Mouse (Mus musculus): ENCODE measurements at regions not wholly inside any gene's neighbourhood (a gene's known extent, or its start where the extent isn't known, plus 50 kb on each side); places are given as distances from the start of the nearest gene placed in this dataset.

GRCm38 (mm10) chr4:100670553-100670952 is 105.9 kb upstream of the Cachd1 start:
- Histone ChIP-seq H3K4me1 (replicated peaks; ENCODE audit: low read depth, low read length) (no peaks in the 10 kb centered on the region), H3K9me3 (ENCODE audit: low read length) (peaks cover 5% of the 10 kb centered on the region; the same call in 1 of the 2 replicates), H3K27me3 (ENCODE audit: insufficient read depth, low read length) (no peaks in the 10 kb centered on the region), H3K36me3 (ENCODE audit: insufficient read depth, low read length) (no peaks in the 10 kb centered on the region), H3K4me3 (replicated peaks; ENCODE audit: low read length) (no peak overlapping the region)
- TF ChIP-seq CTCF (conservative IDR thresholded peaks at IDR 0.05; ENCODE audit: low read length) (no peak), POU5F1 (IDR thresholded peaks at IDR 0.05; ENCODE audit: borderline replicate concordance, low read length) (no peak)

GRCm38 (mm10) chr4:100674916-100675315 is 101.6 kb upstream of the Cachd1 start:
- Histone ChIP-seq H3K27me3 (ENCODE audit: insufficient read depth, low read length) (no peaks in the 10 kb centered on the region), H3K4me1 (replicated peaks; ENCODE audit: low read depth, low read length) (no peaks in the 10 kb centered on the region), H3K36me3 (ENCODE audit: insufficient read depth, low read length) (no peaks in the 10 kb centered on the region), H3K4me3 (replicated peaks; ENCODE audit: low read length) (no peak overlapping the region), H3K9me3 (ENCODE audit: low read length) (no peaks in the 10 kb centered on the region)
- no peak for TF ChIP-seq CTCF (conservative IDR thresholded peaks at IDR 0.05; ENCODE audit: low read length)
- TF ChIP-seq NANOG (IDR thresholded peaks at IDR 0.05; ENCODE audit: borderline replicate concordance, low read length): no peak
- no peak for TF ChIP-seq POU5F1 (IDR thresholded peaks at IDR 0.05; ENCODE audit: borderline replicate concordance, low read length)

GRCm38 (mm10) chr4:100683757-100684156 is 92.7 kb upstream of the Cachd1 start:
- Histone ChIP-seq H3K9me3 (ENCODE audit: low read length) (no peaks in the 10 kb centered on the region), H3K36me3 (ENCODE audit: insufficient read depth, low read length) (no peaks in the 10 kb centered on the region), H3K4me1 (replicated peaks; ENCODE audit: low read depth, low read length) (no peaks in the 10 kb centered on the region), H3K27me3 (ENCODE audit: insufficient read depth, low read length) (no peaks in the 10 kb centered on the region), H3K4me3 (replicated peaks; ENCODE audit: low read length) (no peak overlapping the region)
- no peak for TF ChIP-seq NANOG (IDR thresholded peaks at IDR 0.05; ENCODE audit: borderline replicate concordance, low read length)
- TF ChIP-seq POU5F1 (IDR thresholded peaks at IDR 0.05; ENCODE audit: borderline replicate concordance, low read length): no peak
- no peak for TF ChIP-seq CTCF (conservative IDR thresholded peaks at IDR 0.05; ENCODE audit: low read length)

GRCm38 (mm10) chr4:100700002-100700401 is 76.5 kb upstream of the Cachd1 start:
- TF ChIP-seq NANOG (IDR thresholded peaks at IDR 0.05; ENCODE audit: borderline replicate concordance, low read length): no peak
- no peak for TF ChIP-seq POU5F1 (IDR thresholded peaks at IDR 0.05; ENCODE audit: borderline replicate concordance, low read length)
- TF ChIP-seq CTCF (conservative IDR thresholded peaks at IDR 0.05; ENCODE audit: low read length): no peak
- Histone ChIP-seq H3K27me3 (ENCODE audit: insufficient read depth, low read length) (no peaks in the 10 kb centered on the region), H3K4me3 (replicated peaks; ENCODE audit: low read length) (no peak overlapping the region), H3K36me3 (ENCODE audit: insufficient read depth, low read length) (no peaks in the 10 kb centered on the region), H3K9me3 (ENCODE audit: low read length) (peaks cover 1% of the 10 kb centered on the region; the same call in 1 of the 2 replicates), H3K4me1 (replicated peaks; ENCODE audit: low read depth, low read length) (no peaks in the 10 kb centered on the region)

GRCm38 (mm10) chr4:100700418-100700817 is 76.1 kb upstream of the Cachd1 start:
- Histone ChIP-seq H3K4me3 (replicated peaks; ENCODE audit: low read length) (no peak overlapping the region), H3K27me3 (ENCODE audit: insufficient read depth, low read length) (no peaks in the 10 kb centered on the region), H3K9me3 (ENCODE audit: low read length) (peaks cover 4% of the 10 kb centered on the region; the same call in 1 of the 2 replicates), H3K4me1 (replicated peaks; ENCODE audit: low read depth, low read length) (no peaks in the 10 kb centered on the region), H3K36me3 (ENCODE audit: insufficient read depth, low read length) (no peaks in the 10 kb centered on the region)
- TF ChIP-seq NANOG (IDR thresholded peaks at IDR 0.05; ENCODE audit: borderline replicate concordance, low read length) (no peak), POU5F1 (IDR thresholded peaks at IDR 0.05; ENCODE audit: borderline replicate concordance, low read length) (no peak), CTCF (conservative IDR thresholded peaks at IDR 0.05; ENCODE audit: low read length) (no peak)

GRCm38 (mm10) chr4:100705960-100706359 is 70.5 kb upstream of the Cachd1 start:
- peaks cover 4% of the 10 kb centered on the region; the same call in 1 of the 2 replicates for H3K9me3 ChIP-seq (ENCODE audit: low read length)
- no peaks in the 10 kb centered on the region for H3K27me3 ChIP-seq (ENCODE audit: insufficient read depth, low read length)
- TF ChIP-seq NANOG (IDR thresholded peaks at IDR 0.05; ENCODE audit: borderline replicate concordance, low read length) (no peak), CTCF (conservative IDR thresholded peaks at IDR 0.05; ENCODE audit: low read length) (no peak), POU5F1 (IDR thresholded peaks at IDR 0.05; ENCODE audit: borderline replicate concordance, low read length) (no peak)
- no peak overlapping the region for H3K4me3 ChIP-seq (replicated peaks; ENCODE audit: low read length)
- H3K36me3 ChIP-seq (ENCODE audit: insufficient read depth, low read length): no peaks in the 10 kb centered on the region
- H3K4me1 ChIP-seq (replicated peaks; ENCODE audit: low read depth, low read length): no peaks in the 10 kb centered on the region

GRCm38 (mm10) chr4:100707125-100707524 is 69.3 kb upstream of the Cachd1 start:
- Histone ChIP-seq H3K27me3 (ENCODE audit: insufficient read depth, low read length) (no peaks in the 10 kb centered on the region), H3K4me3 (replicated peaks; ENCODE audit: low read length) (no peak overlapping the region), H3K9me3 (ENCODE audit: low read length) (peaks cover 4% of the 10 kb centered on the region; the same call in 1 of the 2 replicates), H3K4me1 (replicated peaks; ENCODE audit: low read depth, low read length) (no peaks in the 10 kb centered on the region), H3K36me3 (ENCODE audit: insufficient read depth, low read length) (no peaks in the 10 kb centered on the region)
- TF ChIP-seq NANOG (IDR thresholded peaks at IDR 0.05; ENCODE audit: borderline replicate concordance, low read length) (no peak), POU5F1 (IDR thresholded peaks at IDR 0.05; ENCODE audit: borderline replicate concordance, low read length) (no peak), CTCF (conservative IDR thresholded peaks at IDR 0.05; ENCODE audit: low read length) (no peak)

GRCm38 (mm10) chr4:100708247-100708646 is 68.2 kb upstream of the Cachd1 start:
- no peak for TF ChIP-seq POU5F1 (IDR thresholded peaks at IDR 0.05; ENCODE audit: borderline replicate concordance, low read length)
- no peak for TF ChIP-seq CTCF (conservative IDR thresholded peaks at IDR 0.05; ENCODE audit: low read length)
- no peak for TF ChIP-seq NANOG (IDR thresholded peaks at IDR 0.05; ENCODE audit: borderline replicate concordance, low read length)
- H3K4me3 ChIP-seq (replicated peaks; ENCODE audit: low read length): no peak overlapping the region
- peaks cover 4% of the 10 kb centered on the region; the same call in 1 of the 2 replicates for H3K9me3 ChIP-seq (ENCODE audit: low read length)
- H3K27me3 ChIP-seq (ENCODE audit: insufficient read depth, low read length): no peaks in the 10 kb centered on the region
- H3K36me3 ChIP-seq (ENCODE audit: insufficient read depth, low read length): no peaks in the 10 kb centered on the region
- H3K4me1 ChIP-seq (replicated peaks; ENCODE audit: low read depth, low read length): no peaks in the 10 kb centered on the region

- Histone ChIP-seq H3K9me3 (ENCODE audit: low read length) (peaks cover 3% of the 10 kb centered on the region; the same call in 1 of the 2 replicates), H3K36me3 (ENCODE audit: insufficient read depth, low read length) (no peaks in the 10 kb centered on the region)
- TF ChIP-seq POU5F1 (IDR thresholded peaks at IDR 0.05; ENCODE audit: borderline replicate concordance, low read length) (no peak), CTCF (conservative IDR thresholded peaks at IDR 0.05; ENCODE audit: low read length) (no peak), NANOG (IDR thresholded peaks at IDR 0.05; ENCODE audit: borderline replicate concordance, low read length) (no peak)
Measured at GRCm38 (mm10) chr4:100714240-100714639, 62.2 kb upstream of the Cachd1 start.

More at GRCm38 (mm10) chr4:100714240-100714639, 62.2 kb upstream of the Cachd1 start:
- Histone ChIP-seq H3K4me3 (replicated peaks; ENCODE audit: low read length) (no peak overlapping the region), H3K27me3 (ENCODE audit: insufficient read depth, low read length) (no peaks in the 10 kb centered on the region), H3K4me1 (replicated peaks; ENCODE audit: low read depth, low read length) (no peaks in the 10 kb centered on the region)
